Mouse (Mus musculus) frontal cortex, postnatal 25 days (tissue): Measurements from ENCODE around the gene Trabd2b.

Experiments used
- DNase-seq, 2 experiments: peaks; one replicate each; pipeline ENCODE4 v3.0.0; 2022; ENCODE audit warnings: low spot score in 2 of 2

The Trabd2b gene

DNA sequence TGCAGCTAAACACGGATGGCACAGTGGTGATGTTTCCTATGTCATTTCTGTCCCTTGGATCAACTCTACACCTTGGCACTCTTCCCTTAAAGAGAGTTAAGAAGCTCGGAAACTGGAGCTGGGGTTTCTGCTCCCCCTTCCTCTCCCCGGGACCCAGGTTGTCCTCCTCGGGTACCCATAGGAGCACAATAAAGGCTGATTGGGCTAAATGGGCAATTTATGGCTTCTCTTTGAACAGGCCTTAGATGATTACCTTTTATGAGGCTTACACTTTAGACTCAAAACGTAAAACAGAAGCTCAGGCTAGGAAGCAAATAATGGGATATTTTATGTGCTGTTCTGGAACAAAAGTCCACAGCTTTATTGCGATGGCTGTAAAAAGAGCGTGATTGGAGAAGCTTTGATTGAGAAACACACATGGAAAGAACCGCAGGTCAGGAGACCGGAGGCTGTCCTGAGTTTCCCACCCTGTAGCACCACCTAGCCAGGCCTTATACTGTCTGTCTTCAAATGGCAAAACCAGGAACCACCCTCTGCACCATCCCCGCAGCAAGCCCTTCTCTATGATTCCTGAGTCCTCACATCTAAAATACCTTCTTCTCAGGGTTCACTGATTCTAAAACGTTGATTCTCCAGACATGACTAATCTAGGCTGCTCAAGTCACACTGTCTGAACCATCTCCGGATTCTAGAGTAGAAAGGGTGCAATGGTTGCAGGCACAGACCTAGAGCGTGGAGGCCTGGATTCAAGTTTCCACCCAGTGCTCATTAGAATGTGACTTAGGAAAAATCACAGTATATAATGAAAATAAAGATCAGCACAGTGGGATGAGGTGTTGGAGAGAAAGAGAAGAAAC lies 240.5 kb downstream of the Trabd2b start:
- DNase-seq = no peak

DNA sequence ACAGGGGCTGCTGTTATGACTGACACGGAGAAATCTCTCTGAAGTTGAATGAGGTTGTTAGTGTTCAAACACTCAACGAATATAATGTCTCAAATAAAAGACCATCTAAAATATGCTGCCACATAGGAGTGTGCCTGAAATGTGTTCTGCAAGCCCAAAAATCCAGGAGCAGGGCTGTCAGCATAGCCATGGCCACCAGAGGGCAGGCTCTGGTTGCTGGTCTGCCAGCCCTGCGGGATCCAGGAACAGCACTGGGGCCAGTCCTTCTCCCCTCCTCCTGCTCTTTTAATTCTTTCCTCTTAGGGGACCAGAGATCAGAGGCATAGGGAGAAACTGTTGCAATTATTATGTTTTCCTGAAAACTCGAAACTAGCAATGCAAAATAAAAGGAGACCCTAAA lies 241.2 kb downstream of the Trabd2b start:
- DNase-seq = peak; percentile 64 to 79

DNA sequence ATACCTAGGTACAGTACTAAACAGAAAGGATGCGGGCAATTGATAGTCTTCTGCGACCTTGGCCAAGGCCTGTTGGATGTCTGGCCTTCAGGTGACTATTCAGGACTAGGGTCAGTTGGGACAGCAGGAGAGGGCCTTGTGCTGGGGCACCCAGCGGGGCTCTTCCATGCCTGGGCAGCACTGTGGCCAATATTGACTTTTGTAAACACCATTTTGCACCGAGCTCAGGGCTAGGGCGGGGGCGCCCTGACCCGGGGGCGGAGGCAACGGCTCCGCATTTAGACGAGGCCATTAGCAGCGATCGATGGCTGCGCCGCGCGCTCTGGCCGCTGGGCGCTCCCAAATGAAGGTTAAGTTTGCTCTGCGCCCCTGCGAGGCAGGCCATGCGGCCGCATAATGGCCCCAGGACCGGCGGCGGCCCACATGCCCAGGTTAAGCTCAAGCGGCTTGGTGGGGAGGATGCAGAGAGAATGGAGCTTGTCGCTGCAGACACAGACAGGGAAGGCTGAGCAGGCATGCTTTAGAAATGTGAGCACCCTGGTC lies 242.1 kb downstream of the Trabd2b start:
- DNase-seq = no peak

DNA sequence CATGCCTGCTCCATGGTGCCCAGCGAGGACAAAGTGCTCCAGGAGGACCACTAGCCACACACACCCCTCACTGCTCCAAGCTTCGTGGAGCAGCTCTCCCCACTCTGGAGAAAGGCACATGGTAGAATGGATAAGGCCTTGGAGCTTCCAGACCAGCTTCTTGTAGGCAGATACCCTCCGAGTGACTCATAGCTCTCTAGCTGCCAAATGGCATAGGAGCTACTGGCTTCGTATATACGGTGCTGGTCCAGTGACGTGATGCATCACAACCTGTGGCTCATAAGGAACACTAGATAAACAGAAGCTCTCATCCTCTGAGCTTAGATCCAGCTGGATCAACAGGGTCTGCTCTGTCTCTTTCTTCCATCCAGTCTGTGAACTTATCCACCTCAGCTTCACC lies 244.0 kb downstream of the Trabd2b start:
- no peak for DNase-seq

DNA sequence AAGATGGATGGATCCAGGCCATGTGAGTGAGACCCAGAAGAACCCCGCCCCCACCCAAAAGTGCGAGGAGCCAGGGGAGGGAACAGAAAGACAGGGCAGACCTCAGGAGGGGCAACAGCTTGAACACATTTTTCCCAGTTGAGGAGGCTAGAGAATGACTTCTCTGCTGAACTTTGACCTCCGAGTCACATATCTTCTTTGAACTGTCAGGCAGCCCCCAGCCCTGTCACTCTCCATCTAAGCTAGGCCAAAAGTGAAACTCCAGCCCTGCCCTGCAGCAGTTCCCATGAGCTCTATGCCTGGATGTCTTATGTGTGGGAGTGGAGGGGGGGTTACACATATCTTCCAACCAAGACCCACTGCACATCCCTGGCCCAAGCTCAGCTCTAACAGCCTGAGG lies 244.5 kb downstream of the Trabd2b start:
- DNase-seq = no peak

DNA sequence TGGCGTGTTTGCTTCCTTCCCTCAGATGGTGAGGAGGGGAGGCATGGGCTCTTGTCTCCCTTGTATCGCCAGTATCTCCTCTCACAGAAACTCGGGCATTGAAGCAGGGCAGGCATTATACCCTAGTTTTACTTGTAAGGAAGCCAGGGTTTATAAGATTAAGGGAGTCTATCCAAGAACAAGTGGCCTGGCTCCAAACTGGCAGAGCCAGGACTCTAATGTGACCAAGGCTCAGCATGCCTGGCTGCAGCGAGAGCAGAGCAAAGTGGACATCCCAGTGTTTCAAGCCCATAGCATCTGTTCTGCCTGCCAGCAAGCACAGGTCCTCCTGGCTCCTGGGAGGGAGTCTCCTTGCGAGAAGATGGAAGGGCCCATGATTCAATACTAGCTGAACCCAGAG lies 245.1 kb downstream of the Trabd2b start:
- no peak for DNase-seq

DNA sequence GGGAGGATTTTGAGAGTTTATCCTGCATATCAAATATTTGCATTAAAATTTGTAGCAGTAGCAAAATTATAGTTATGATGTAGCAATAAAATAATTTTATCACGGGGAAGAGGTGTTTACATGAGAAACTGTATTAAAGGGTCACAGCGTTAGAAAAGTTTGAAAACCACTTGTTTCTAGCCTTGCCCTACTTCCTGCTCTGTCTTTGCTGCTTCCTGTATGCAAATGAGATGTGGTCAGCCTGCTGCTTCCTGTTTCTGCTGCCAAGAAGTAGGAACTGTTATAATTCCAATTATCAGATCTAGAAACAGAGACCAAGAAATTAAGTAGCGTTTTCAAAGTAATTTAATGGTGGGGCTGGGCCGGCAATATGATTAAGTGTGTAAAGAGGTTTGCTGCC lies 245.9 kb downstream of the Trabd2b start:
- no peak for DNase-seq

DNA sequence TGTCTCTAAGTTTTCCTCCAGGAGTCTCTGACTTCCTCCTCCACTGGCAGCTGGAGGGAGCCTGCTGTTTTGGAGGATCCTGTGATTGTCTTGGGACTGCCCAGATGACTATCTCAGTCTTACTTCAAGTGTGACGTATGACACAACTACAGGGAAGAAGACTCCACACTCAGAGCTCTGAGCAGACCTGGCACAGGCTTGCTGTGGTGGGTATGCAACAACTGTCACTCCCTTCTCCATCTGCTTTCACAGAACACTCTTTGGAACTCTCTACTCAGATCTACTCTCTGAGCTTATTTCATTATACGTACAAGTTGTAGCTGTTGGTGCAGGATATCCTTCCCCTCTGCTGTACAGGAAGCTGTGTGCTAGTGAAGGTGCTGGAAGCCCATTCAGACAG lies 251.4 kb downstream of the Trabd2b start:
- no peak for DNase-seq

DNA sequence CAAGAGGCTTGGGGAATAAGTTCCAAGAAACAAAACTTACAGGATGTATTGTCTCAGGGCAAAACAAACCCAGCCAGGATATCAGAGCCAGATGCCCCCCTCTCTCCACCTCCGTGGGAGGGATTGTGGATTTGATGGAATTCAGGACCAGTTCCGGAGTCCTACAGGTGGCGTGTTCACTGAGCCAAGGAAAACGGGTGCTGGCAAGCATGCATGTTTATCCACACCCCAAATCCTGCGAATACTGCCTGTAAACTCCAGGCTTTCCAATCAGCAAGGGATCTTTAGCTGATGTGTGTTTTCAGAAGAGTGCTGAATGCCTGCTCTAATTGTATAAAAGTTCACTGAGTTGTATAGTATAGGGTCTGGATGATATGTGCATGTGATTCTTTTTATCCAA lies 253.4 kb downstream of the Trabd2b start:
- no peak for DNase-seq

DNA sequence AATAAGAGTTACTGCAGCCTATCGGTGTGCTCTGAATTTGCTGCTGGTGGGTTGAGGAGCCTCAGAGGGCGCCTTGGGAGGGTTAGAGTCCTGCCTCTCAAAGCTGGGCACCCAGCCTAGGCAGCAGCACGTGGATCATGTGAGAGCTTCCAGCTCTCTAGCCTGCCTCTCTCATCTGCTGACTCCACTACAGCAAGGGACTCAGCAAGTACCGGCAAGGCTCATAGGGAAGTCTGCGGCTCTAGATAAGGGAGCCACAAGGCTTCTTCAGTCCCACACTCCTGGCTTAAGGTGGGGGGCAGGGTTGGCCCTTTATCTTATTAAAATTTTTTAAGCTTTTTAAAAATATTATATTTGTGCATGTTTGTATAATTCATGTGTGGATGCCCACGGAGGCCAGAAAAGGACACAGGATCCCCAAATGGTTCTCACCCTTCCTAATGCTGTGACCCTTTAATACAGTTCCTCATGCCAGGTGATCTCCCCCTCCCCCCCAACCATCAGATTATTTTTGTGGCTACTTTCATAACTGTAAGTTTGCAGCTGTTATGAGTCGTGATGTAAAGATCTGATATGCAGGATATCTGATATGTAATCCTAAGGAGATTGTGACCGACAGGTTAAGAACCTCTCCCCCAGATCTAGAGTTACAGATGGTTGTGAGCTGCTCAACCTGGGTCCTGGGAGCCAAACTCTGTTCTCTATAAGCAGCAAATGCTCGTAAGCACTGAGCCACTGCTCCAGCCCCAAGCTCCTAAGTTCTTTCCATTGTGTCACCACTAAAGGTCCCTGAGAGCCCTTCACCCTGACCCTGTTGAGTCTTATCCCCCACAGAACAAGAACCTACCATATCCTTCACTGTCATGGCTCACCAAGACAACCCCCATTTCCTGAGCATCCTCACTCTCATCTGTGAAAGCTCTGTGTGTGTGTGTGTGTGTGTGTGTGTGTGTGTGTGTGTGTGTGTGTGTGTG lies 257.8 kb downstream of the Trabd2b start:
- no peak for DNase-seq
